Mouse (Mus musculus) brain, adult 2 months (tissue): ENCODE data around the gene Nrros.
"Not testable (repeated sequence)": the region's sequence is repeated elsewhere in the genome, so short reads cannot be mapped to it uniquely, and the experiment has no call there.

ENCODE experiments used
- DNase-seq: peaks from one replicate; pipeline ENCODE4 v3.0.0; 2011; ENCODE audit warnings: low read depth, low spot score

Nrros gene

GRCm38 (mm10) chr16:32114968-32115695 is 50.3 kb downstream of the Nrros start:
- DNase-seq: peak; percentile 76

GRCm38 (mm10) chr16:32114406-32114805 is 51.0 kb downstream of the Nrros start:
- no peak for DNase-seq

- DNase-seq: peak; percentile 68
These were observed 51.7 kb downstream of the Nrros start for GRCm38 (mm10) chr16:32113541-32114218.

- DNase-seq: peak; percentile 50
These were observed 54.3 kb downstream of the Nrros start for GRCm38 (mm10) chr16:32110951-32111699.

GRCm38 (mm10) chr16:32108578-32108977 is 56.8 kb downstream of the Nrros start:
- DNase-seq: no peak

GRCm38 (mm10) chr16:32108170-32108569 is 57.2 kb downstream of the Nrros start:
- DNase-seq: no peak

- DNase-seq: no peak
These were observed 57.9 kb downstream of the Nrros start for GRCm38 (mm10) chr16:32107342-32108045.

- no peak for DNase-seq
These were observed 59.7 kb downstream of the Nrros start for GRCm38 (mm10) chr16:32105698-32106097.

GRCm38 (mm10) chr16:32102295-32102694 is 63.1 kb downstream of the Nrros start:
- no peak for DNase-seq

GRCm38 (mm10) chr16:32099638-32100150 is 65.7 kb downstream of the Nrros start, which contains the start of the genes Pigx and Cep19:
Pigx (minus strand) TSS chr16:32099740.
Cep19 (plus strand) TSS chr16:32099800.
- peak; percentile 92 for DNase-seq

- DNase-seq: peak; percentile 35
These were observed 66.3 kb downstream of the Nrros start for GRCm38 (mm10) chr16:32098897-32099637.

GRCm38 (mm10) chr16:32097757-32098156 is 67.6 kb downstream of the Nrros start:
- DNase-seq: not testable (repeated sequence)
